Mouse (Mus musculus): ENCODE measurements around the gene Crk. TPM values are rescaled to one million over a fixed set of nuclear protein-coding genes. Genes with fewer than 3 reads are reported as not detected.

Gene Crk
- polyA plus RNA-seq, 1 experiment from 2014 or later: 108 TPM

- Histone ChIP-seq H3K4me2 (ENCODE audit: low read depth, low read length) (peak overlapping the region; percentile 77), H3K36me3 (ENCODE audit: control insufficient read depth, insufficient read depth, low read length) (peaks cover 3% of the 10 kb centered on the region; the same call in 1 of the 2 replicates), H3K4me1 (replicated peaks; ENCODE audit: control insufficient read depth, insufficient read depth, low read length) (peaks cover 13% of the 10 kb centered on the region), H3K9me3 (ENCODE audit: control insufficient read depth, low read length) (no peaks in the 10 kb centered on the region), H3K27ac (ENCODE audit: low read length) (peak overlapping the region; percentile 30; the same call in 1 of the 2 replicates), H3K9ac (ENCODE audit: low read length) (peak overlapping the region; percentile 59), H3K27me3 (ENCODE audit: control insufficient read depth, insufficient read depth, low read depth, low read length) (no peaks in the 10 kb centered on the region), H3K4me3 (ENCODE audit: low read length) (peak overlapping the region; percentile 98)
- WGBS: 81% methylated on average over 3 of the region's 3 CpGs
- ATAC-seq (ENCODE audit: low read depth): no peak
These were observed 945 bp upstream of the Crk start for GRCm38 (mm10) chr11:75677881-75678746.

- H3K36me3 ChIP-seq (ENCODE audit: control insufficient read depth, insufficient read depth, low read length): peaks cover 12% of the 10 kb centered on the region; the same call in 1 of the 2 replicates
- no peaks in the 10 kb centered on the region for H3K9me3 ChIP-seq (ENCODE audit: control insufficient read depth, low read length)
- H3K4me3 ChIP-seq (ENCODE audit: low read length): peak overlapping the region; percentile 98
- peak overlapping the region; percentile 99 for H3K9ac ChIP-seq (ENCODE audit: low read length)
- peak overlapping the region; percentile 88 for H3K4me2 ChIP-seq (ENCODE audit: low read depth, low read length)
- H3K4me1 ChIP-seq (replicated peaks; ENCODE audit: control insufficient read depth, insufficient read depth, low read length): peaks cover 13% of the 10 kb centered on the region
- peak; percentile 76 for ATAC-seq (ENCODE audit: low read depth)
- H3K27ac ChIP-seq (ENCODE audit: low read length): peak overlapping the region; percentile 93
- under 1% methylated on average over 43 of the region's 43 CpGs for WGBS
- no peaks in the 10 kb centered on the region for H3K27me3 ChIP-seq (ENCODE audit: control insufficient read depth, insufficient read depth, low read depth, low read length)
These were observed 546 bp downstream of the Crk start for GRCm38 (mm10) chr11:75679439-75680171.

GRCm38 (mm10) chr11:75684462-75684861 lies 5.4 kb downstream of the Crk start:
- H3K4me1 ChIP-seq (replicated peaks; ENCODE audit: control insufficient read depth, insufficient read depth, low read length): peaks cover 11% of the 10 kb centered on the region
- no peaks in the 10 kb centered on the region for H3K9me3 ChIP-seq (ENCODE audit: control insufficient read depth, low read length)
- no peak for ATAC-seq (ENCODE audit: low read depth)
- peaks cover 15% of the 10 kb centered on the region for H3K36me3 ChIP-seq (ENCODE audit: control insufficient read depth, insufficient read depth, low read length)
- 90% methylated on average over 5 of the region's 5 CpGs for WGBS
- no peak overlapping the region for H3K4me3 ChIP-seq (ENCODE audit: low read length)
- no peaks in the 10 kb centered on the region for H3K27me3 ChIP-seq (ENCODE audit: control insufficient read depth, insufficient read depth, low read depth, low read length)
- H3K27ac ChIP-seq (ENCODE audit: low read length): no peak overlapping the region
- no peak overlapping the region for H3K4me2 ChIP-seq (ENCODE audit: low read depth, low read length)
- no peak overlapping the region for H3K9ac ChIP-seq (ENCODE audit: low read length)

GRCm38 (mm10) chr11:75684956-75685355 lies 5.9 kb downstream of the Crk start:
- Histone ChIP-seq H3K4me3 (ENCODE audit: low read length) (no peak overlapping the region), H3K36me3 (ENCODE audit: control insufficient read depth, insufficient read depth, low read length) (peaks cover 16% of the 10 kb centered on the region), H3K9ac (ENCODE audit: low read length) (no peak overlapping the region), H3K27ac (ENCODE audit: low read length) (no peak overlapping the region), H3K27me3 (ENCODE audit: control insufficient read depth, insufficient read depth, low read depth, low read length) (no peaks in the 10 kb centered on the region), H3K4me2 (ENCODE audit: low read depth, low read length) (no peak overlapping the region), H3K4me1 (replicated peaks; ENCODE audit: control insufficient read depth, insufficient read depth, low read length) (peaks cover 11% of the 10 kb centered on the region), H3K9me3 (ENCODE audit: control insufficient read depth, low read length) (no peaks in the 10 kb centered on the region)
- ATAC-seq (ENCODE audit: low read depth): no peak
- 78% methylated on average over 2 of the region's 2 CpGs for WGBS

- Histone ChIP-seq H3K4me3 (ENCODE audit: low read length) (no peak overlapping the region), H3K27me3 (ENCODE audit: control insufficient read depth, insufficient read depth, low read depth, low read length) (no peaks in the 10 kb centered on the region), H3K27ac (ENCODE audit: low read length) (no peak overlapping the region), H3K4me1 (replicated peaks; ENCODE audit: control insufficient read depth, insufficient read depth, low read length) (no peaks in the 10 kb centered on the region; the same call in 1 of the 2 replicates), H3K9ac (ENCODE audit: low read length) (no peak overlapping the region), H3K9me3 (ENCODE audit: control insufficient read depth, low read length) (no peaks in the 10 kb centered on the region), H3K4me2 (ENCODE audit: low read depth, low read length) (no peak overlapping the region), H3K36me3 (ENCODE audit: control insufficient read depth, insufficient read depth, low read length) (peaks cover 23% of the 10 kb centered on the region)
- 46% methylated on average over 2 of the region's 2 CpGs for WGBS
- ATAC-seq (ENCODE audit: low read depth): no peak
These were observed 8.4 kb downstream of the Crk start for GRCm38 (mm10) chr11:75687343-75687993.

GRCm38 (mm10) chr11:75688132-75688531 lies 9.1 kb downstream of the Crk start:
- Histone ChIP-seq H3K4me1 (replicated peaks; ENCODE audit: control insufficient read depth, insufficient read depth, low read length) (no peaks in the 10 kb centered on the region; the same call in 1 of the 2 replicates), H3K4me2 (ENCODE audit: low read depth, low read length) (no peak overlapping the region), H3K36me3 (ENCODE audit: control insufficient read depth, insufficient read depth, low read length) (peaks cover 24% of the 10 kb centered on the region), H3K9me3 (ENCODE audit: control insufficient read depth, low read length) (no peaks in the 10 kb centered on the region), H3K27me3 (ENCODE audit: control insufficient read depth, insufficient read depth, low read depth, low read length) (no peaks in the 10 kb centered on the region), H3K9ac (ENCODE audit: low read length) (no peak overlapping the region), H3K27ac (ENCODE audit: low read length) (no peak overlapping the region), H3K4me3 (ENCODE audit: low read length) (no peak overlapping the region)
- ATAC-seq (ENCODE audit: low read depth): no peak
- 86% methylated on average over 2 of the region's 2 CpGs for WGBS

- Histone ChIP-seq H3K4me2 (ENCODE audit: low read depth, low read length) (no peak overlapping the region), H3K4me3 (ENCODE audit: low read length) (no peak overlapping the region), H3K9ac (ENCODE audit: low read length) (no peak overlapping the region), H3K9me3 (ENCODE audit: control insufficient read depth, low read length) (no peaks in the 10 kb centered on the region), H3K36me3 (ENCODE audit: control insufficient read depth, insufficient read depth, low read length) (peaks cover 23% of the 10 kb centered on the region), H3K27me3 (ENCODE audit: control insufficient read depth, insufficient read depth, low read depth, low read length) (no peaks in the 10 kb centered on the region), H3K27ac (ENCODE audit: low read length) (no peak overlapping the region), H3K4me1 (replicated peaks; ENCODE audit: control insufficient read depth, insufficient read depth, low read length) (no peaks in the 10 kb centered on the region; the same call in 1 of the 2 replicates)
- no peak for ATAC-seq (ENCODE audit: low read depth)
- 88% methylated on average over 1 of the region's 1 CpGs for WGBS
These were observed 10.9 kb downstream of the Crk start for GRCm38 (mm10) chr11:75689977-75690376.

GRCm38 (mm10) chr11:75691047-75691446 lies 12.0 kb downstream of the Crk start:
- Histone ChIP-seq H3K4me2 (ENCODE audit: low read depth, low read length) (no peak overlapping the region), H3K9me3 (ENCODE audit: control insufficient read depth, low read length) (no peaks in the 10 kb centered on the region), H3K4me3 (ENCODE audit: low read length) (no peak overlapping the region), H3K36me3 (ENCODE audit: control insufficient read depth, insufficient read depth, low read length) (peaks cover 23% of the 10 kb centered on the region), H3K27me3 (ENCODE audit: control insufficient read depth, insufficient read depth, low read depth, low read length) (no peaks in the 10 kb centered on the region), H3K9ac (ENCODE audit: low read length) (no peak overlapping the region), H3K4me1 (replicated peaks; ENCODE audit: control insufficient read depth, insufficient read depth, low read length) (no peaks in the 10 kb centered on the region; the same call in 1 of the 2 replicates), H3K27ac (ENCODE audit: low read length) (no peak overlapping the region)
- ATAC-seq (ENCODE audit: low read depth): no peak

- 93% methylated on average over 5 of the region's 5 CpGs for WGBS
- H3K36me3 ChIP-seq (ENCODE audit: control insufficient read depth, insufficient read depth, low read length): peaks cover 34% of the 10 kb centered on the region
- no peak overlapping the region for H3K9ac ChIP-seq (ENCODE audit: low read length)
- no peak overlapping the region for H3K4me3 ChIP-seq (ENCODE audit: low read length)
- H3K4me1 ChIP-seq (replicated peaks; ENCODE audit: control insufficient read depth, insufficient read depth, low read length): no peaks in the 10 kb centered on the region
- no peak overlapping the region for H3K27ac ChIP-seq (ENCODE audit: low read length)
- no peaks in the 10 kb centered on the region for H3K27me3 ChIP-seq (ENCODE audit: control insufficient read depth, insufficient read depth, low read depth, low read length)
- no peak overlapping the region for H3K4me2 ChIP-seq (ENCODE audit: low read depth, low read length)
- H3K9me3 ChIP-seq (ENCODE audit: control insufficient read depth, low read length): no peaks in the 10 kb centered on the region
- no peak for ATAC-seq (ENCODE audit: low read depth)
These were observed 14.5 kb downstream of the Crk start for GRCm38 (mm10) chr11:75693570-75693969.

Measured in lung, embryonic 16.5 days (tissue).